Mouse (Mus musculus) liver, adult 2 months (tissue): ENCODE results near the gene Gprc5d.

Experiments used
- CTCF ChIP-seq: fragments of 200-500 bp; IDR thresholded peaks from 2 replicates; pipeline ENCODE4 v1.5.1; 2011; ENCODE audit warnings: low read depth, low read length, control low read depth
- POLR2A ChIP-seq: fragments of 200-500 bp; IDR thresholded peaks from 2 replicates; pipeline ENCODE4 v1.6.1; 2011; ENCODE audit warnings: low read length, control low read depth; ENCODE audit not compliant: insufficient read depth; ENCODE audit errors: extremely low read depth

GRCm38 (mm10) chr6:135162861-135163260 is 44.8 kb upstream of the Gprc5d start:
- no peak for TF ChIP-seq CTCF
- no peak for TF ChIP-seq POLR2A
